Mouse (Mus musculus): ENCODE measurements at regions not wholly inside any gene's neighbourhood (a gene's known extent, or its start where the extent isn't known, plus 50 kb on each side); places are given as distances from the start of the nearest gene placed in this dataset.

- no peak for DNase-seq (ENCODE audit: low spot score in 2 of 2)
Measured at GRCm38 (mm10) chr14:72222836-72223235, 268.8 kb downstream of the Gm9195 start.

GRCm38 (mm10) chr14:72219523-72219922 lies 272.1 kb downstream of the Gm9195 start:
- DNase-seq (ENCODE audit: low spot score in 2 of 2), result no peak

DNA sequence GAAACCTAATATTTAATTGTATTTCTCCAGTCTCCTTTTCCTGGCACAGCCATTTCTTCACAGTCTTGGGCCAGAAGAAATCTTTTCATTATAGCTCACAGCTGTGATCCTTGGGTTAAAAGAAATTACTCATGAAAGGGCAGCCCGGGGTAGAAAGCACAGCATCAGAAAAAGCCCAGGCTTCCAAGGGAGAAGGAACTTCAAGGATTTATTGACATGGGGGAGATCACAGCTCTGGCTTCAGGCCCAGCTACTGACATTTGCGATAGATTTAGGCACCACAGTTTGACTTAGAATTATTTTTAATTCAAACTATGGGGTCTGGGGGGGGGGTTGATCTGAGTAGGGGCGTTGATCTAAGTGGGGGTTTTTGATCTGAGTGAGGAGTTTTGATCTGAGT lies 291.3 kb downstream of the Gm9195 start:
- DNase-seq (ENCODE audit: low spot score in 2 of 2), result no peak

- no peak for DNase-seq (ENCODE audit: low spot score in 2 of 2)
Measured at GRCm38 (mm10) chr14:72199900-72200299, 291.7 kb downstream of the Gm9195 start.

- no peak for DNase-seq (ENCODE audit: low spot score in 2 of 2)
Measured at GRCm38 (mm10) chr14:72197972-72198371, 293.7 kb downstream of the Gm9195 start.

GRCm38 (mm10) chr14:72187329-72187984 lies 304.2 kb downstream of the Gm9195 start:
- peak; percentile 19 to 32 for DNase-seq (ENCODE audit: low spot score in 2 of 2)

GRCm38 (mm10) chr14:72175751-72176150 lies 315.9 kb downstream of the Gm9195 start:
- no peak for DNase-seq (ENCODE audit: low spot score in 2 of 2)

GRCm38 (mm10) chr14:72172549-72173405 lies 318.9 kb downstream of the Gm9195 start:
- no peak for DNase-seq (ENCODE audit: low spot score in 2 of 2)

DNA sequence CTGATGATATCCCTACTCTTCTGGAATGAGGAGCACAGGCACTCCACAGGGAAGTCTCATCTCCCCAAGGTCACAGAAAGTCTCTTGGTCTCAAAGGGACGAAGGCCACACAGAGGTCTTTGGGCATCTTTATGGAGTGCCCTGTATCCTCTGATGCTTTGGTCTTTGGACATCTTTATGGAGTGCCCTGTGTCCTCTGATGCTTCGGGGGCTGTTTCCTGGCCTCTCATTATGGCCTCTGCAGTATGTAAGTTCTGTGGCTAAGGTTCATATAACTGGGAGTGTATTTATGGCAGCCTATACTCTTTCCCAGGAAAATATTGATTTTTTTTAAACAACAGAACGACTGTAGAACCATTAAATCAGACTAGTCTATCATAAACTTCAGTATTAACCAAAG lies 319.9 kb downstream of the Gm9195 start:
- no peak for DNase-seq (ENCODE audit: low spot score in 2 of 2)

- peak in 1 of 2 experiments; percentile 5 for DNase-seq (ENCODE audit: low spot score in 2 of 2)
Measured at GRCm38 (mm10) chr14:72158537-72159323, 332.9 kb downstream of the Gm9195 start.

DNA sequence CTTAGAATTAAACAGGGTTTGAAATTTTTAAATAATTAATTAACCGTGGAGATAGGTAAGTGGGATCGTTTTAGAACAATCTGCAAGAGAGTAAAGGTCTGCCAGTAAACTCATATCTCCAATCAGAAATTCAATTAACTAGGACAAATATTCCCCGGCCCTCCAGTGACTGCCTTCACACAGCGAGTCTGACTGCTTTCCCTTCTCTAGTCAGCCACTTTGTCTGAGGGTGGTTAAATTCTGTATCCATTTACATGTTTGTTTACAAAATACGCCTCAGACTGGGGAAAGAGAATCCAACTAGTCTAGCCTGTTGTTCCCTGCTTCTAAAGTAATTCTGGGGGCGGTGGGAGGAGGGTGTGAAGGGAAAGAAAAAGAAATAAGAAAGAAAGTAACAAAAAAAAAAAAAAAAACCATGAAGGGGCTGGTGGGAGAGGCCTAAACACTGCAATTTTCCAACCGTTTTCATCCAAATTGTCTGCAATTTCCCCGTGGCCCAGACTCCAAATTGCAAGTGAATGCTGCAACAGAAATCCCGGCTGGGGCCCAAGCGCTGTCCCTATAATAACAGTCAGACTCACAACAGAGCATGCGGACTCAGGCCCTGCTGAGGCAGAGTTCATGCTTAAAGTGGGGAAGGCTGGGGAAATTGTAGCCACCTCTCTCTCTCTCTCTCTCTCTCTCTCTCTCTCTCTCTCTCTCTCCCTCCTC lies 336.3 kb downstream of the Gm9195 start:
- no peak for DNase-seq (ENCODE audit: low spot score in 2 of 2)

- no peak for DNase-seq (ENCODE audit: low spot score in 2 of 2)
Measured at GRCm38 (mm10) chr14:72151676-72152075, 340.0 kb downstream of the Gm9195 start.

DNA sequence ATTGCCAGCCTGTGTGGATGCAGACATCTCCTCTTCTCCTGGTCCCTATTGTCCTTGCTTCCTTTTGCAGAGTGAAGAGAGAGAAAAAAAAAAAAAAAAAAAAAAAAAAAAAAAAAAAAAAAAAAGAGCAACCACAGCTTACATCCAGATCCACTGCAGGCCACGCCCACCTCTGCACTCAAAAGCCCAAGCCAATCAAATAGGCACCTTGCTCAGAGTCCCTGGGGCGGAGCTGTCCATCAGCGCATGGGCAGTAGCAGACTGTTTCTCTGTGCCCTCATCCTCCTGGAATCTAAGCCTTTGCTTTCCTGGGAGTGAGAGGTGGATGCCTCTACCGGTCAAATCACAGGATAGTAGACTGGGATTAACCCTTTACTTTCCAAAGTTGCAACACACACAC lies 342.2 kb downstream of the Gm9195 start:
- DNase-seq (ENCODE audit: low spot score in 2 of 2), result peak in 1 of 2 experiments; percentile 18

DNA sequence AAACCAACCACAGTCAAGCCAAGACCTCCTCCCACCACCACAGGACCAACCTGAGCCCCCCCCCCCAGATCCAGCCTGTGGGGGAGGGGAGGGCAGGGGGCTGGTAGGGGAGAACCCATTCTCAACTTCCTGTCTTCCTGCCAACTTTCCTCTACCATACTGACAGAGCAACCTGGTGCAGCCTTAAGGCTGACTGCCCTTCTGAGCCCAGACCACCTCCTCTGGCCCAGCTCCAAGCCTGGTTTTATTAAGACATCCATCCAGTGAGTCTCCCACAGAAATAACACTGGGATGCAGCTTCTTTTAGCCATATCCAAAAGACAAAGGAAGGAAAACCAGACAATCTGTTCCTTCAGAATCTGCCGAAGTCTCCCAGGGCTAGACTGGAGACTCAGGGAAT lies 342.8 kb downstream of the Gm9195 start:
- no peak for DNase-seq (ENCODE audit: low spot score in 2 of 2)

- no peak for DNase-seq (ENCODE audit: low spot score in 2 of 2)
Measured at GRCm38 (mm10) chr14:72146381-72146780, 345.3 kb downstream of the Gm9195 start.

GRCm38 (mm10) chr14:72142883-72143487 lies 348.7 kb downstream of the Gm9195 start:
- no peak for DNase-seq (ENCODE audit: low spot score in 2 of 2)

DNA sequence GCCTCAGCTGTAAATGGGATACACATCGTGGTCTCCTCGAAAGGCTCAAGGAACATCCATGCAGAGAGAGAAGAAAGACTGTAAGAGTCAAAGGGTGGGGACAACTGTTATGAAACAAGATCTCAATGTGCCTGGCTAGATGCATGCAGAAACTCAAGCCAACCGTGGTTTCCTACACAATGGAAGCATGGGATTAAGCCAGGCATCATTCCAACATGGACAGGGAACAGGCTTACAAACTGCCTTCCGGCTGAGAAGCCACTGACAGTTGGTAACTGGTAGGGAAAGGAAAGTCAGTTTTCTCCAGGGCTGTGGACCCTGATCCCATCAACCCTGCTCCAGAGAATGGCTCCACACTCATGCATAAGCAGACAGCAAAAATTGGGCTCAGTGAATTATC lies 350.5 kb downstream of the Gm9195 start:
- no peak for DNase-seq (ENCODE audit: low spot score in 2 of 2)

DNA sequence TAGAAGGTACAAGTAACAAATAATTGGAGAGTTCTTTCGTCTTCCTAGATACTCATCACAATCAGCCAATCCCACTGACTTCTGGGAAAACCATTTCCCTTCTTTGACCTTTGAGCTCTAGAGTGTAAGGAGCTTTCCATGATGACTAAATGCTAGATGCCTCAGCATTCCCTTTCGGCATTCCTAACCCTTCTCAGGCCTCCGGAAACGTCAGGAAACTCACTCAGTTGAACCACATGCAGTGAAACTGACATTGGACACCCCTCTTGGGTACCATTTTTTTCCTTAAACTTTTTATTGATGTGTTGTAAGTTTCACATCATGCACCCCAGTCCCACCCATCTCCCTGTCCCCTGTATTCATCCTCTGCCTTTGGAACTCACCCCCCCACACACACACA lies 361.5 kb downstream of the Gm9195 start:
- DNase-seq (ENCODE audit: low spot score in 2 of 2), result no peak

DNA sequence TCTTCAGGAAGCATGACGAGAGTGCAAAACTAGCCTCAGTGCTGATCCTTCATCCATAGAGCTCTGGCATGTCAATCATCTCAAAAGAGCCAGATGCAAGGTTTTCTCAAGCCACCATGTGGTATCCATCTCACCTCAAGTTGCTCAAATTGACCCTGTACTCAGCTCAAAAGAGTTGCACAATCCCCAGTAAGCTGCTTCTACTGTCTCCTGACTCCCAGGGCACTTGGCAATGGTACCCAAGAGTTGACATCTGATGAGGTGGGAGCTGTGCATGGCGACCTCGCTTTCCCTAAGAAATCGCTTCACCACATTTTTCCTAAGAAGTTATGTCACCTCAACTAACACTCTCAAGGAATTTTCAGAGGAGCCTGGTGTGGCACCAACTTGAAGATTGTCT lies 369.9 kb downstream of the Gm9195 start:
- no peak for DNase-seq (ENCODE audit: low spot score in 2 of 2)

- no peak for DNase-seq (ENCODE audit: low spot score in 2 of 2)
Measured at GRCm38 (mm10) chr14:72121006-72121405, 370.6 kb downstream of the Gm9195 start.

DNA sequence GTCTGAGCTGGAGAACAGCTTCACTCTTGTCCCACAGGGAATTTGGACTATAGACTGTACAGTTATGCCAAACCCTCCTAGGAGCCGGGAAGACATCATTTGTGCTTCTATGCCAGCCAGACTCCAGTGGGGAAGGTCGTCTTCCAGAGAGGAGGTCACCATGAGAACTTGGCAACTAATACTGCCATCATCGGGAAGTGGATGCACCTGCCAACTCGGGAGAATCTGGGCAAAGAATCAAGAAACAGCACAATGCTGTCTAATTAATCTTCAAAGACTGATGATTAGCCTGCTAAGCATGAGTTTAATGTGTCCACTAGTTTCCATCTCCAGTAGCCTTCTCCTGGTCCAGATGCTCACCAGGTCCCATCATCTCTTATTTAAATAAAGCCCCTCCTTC lies 374.8 kb downstream of the Gm9195 start:
- DNase-seq (ENCODE audit: low spot score in 2 of 2), result peak in 1 of 2 experiments; percentile 13

All from left cerebral cortex, adult 8-10 months (tissue).